Mouse (Mus musculus) adrenal gland, postnatal 10 days (tissue): ENCODE measurements around the gene Gas7. TPM values are rescaled to one million over a fixed set of nuclear protein-coding genes. Genes with fewer than 3 reads are reported as not detected.

Source experiments
- DNase-seq: peaks from one replicate; pipeline ENCODE4 v3.0.0; 2021; ENCODE audit warnings: mixed read lengths
- long read RNA-seq, 2 experiments: library from polyadenylated mRNA; stranded (forward); transcript quantifications; one replicate each; pipeline ENCODE4 v2.0.0; 2021
- total RNA-seq, 2 experiments: library from RNA; stranded (reverse); gene quantifications; 2 replicates each; pipeline ENCODE4 v1.2.3; 2021

Gene Gas7
- 10 to 100 TPM; 22.5 to 25.8 TPM for total RNA-seq
- long read RNA-seq, experiment 1, full-length matches to known transcripts: 1 of 5 reads
- long read RNA-seq, experiment 1, partial matches to known transcripts: 0 of 5 reads
- long read RNA-seq, experiment 1, other reads (novel, unspliced or antisense): 4 of 5 reads
- long read RNA-seq, experiment 2, full-length matches to known transcripts: 1 of 4 reads
- long read RNA-seq, experiment 2, partial matches to known transcripts: 0 of 4 reads
- long read RNA-seq, experiment 2, other reads (novel, unspliced or antisense): 3 of 4 reads

GRCm38 (mm10) chr11:67454874-67455526, at the start of gene Gas7:
Gas7 (plus strand) TSS chr11:67455437.
- DNase-seq: peak; percentile 75

GRCm38 (mm10) chr11:67414346-67414940, 40.8 kb upstream of the Gas7 start:
- DNase-seq: no peak

- no peak for DNase-seq
Measured at GRCm38 (mm10) chr11:67423575-67423974, 31.7 kb upstream of the Gas7 start.

- peak; percentile 70 for DNase-seq
Measured at GRCm38 (mm10) chr11:67428196-67428595, 27.0 kb upstream of the Gas7 start.

- DNase-seq: no peak
Measured at GRCm38 (mm10) chr11:67429836-67430235, 25.4 kb upstream of the Gas7 start.

GRCm38 (mm10) chr11:67431116-67431645, 24.1 kb upstream of the Gas7 start:
- no peak for DNase-seq

- DNase-seq: no peak
Measured at GRCm38 (mm10) chr11:67431864-67432263, 23.4 kb upstream of the Gas7 start.

- no peak for DNase-seq
Measured at GRCm38 (mm10) chr11:67433763-67434162, 21.5 kb upstream of the Gas7 start.

- no peak for DNase-seq
Measured at GRCm38 (mm10) chr11:67438746-67439145, 16.5 kb upstream of the Gas7 start.

- no peak for DNase-seq
Measured at GRCm38 (mm10) chr11:67445058-67445825, 10.0 kb upstream of the Gas7 start.

- DNase-seq: no peak
Measured at GRCm38 (mm10) chr11:67451525-67451924, 3.7 kb upstream of the Gas7 start.

- peak; percentile 61 for DNase-seq
Measured at GRCm38 (mm10) chr11:67455527-67455981, 317 bp downstream of the Gas7 start.

- peak; percentile 34 for DNase-seq
Measured at GRCm38 (mm10) chr11:67456029-67456428, 792 bp downstream of the Gas7 start.

- DNase-seq: no peak
Measured at GRCm38 (mm10) chr11:67458171-67458570, 2.9 kb downstream of the Gas7 start.

GRCm38 (mm10) chr11:67467132-67467531, 11.9 kb downstream of the Gas7 start:
- no peak for DNase-seq

GRCm38 (mm10) chr11:67468846-67469245, 13.6 kb downstream of the Gas7 start:
- peak; percentile 52 for DNase-seq

GRCm38 (mm10) chr11:67474590-67474989, 19.4 kb downstream of the Gas7 start:
- no peak for DNase-seq

- no peak for DNase-seq
Measured at GRCm38 (mm10) chr11:67479534-67479933, 24.3 kb downstream of the Gas7 start.

GRCm38 (mm10) chr11:67480204-67480956, 25.1 kb downstream of the Gas7 start:
- DNase-seq: no peak

GRCm38 (mm10) chr11:67481691-67482090, 26.5 kb downstream of the Gas7 start:
- no peak for DNase-seq

GRCm38 (mm10) chr11:67482217-67482760, 27.1 kb downstream of the Gas7 start:
- peak; percentile 42 for DNase-seq
